ENCODE assay signal across 13 mouse cellular contexts in genomic region chr5:116442697-116443458, GRCm38 (mm10). TPM values are rescaled to one million over a fixed set of nuclear protein-coding genes. Genes with fewer than 3 reads are reported as not detected.
DNase-seq lines count a peak whose midpoint lies in the region; ATAC-seq lines count a peak whose summit lies in the region.
"Had no signal": no experiment of that assay in that cellular context is flagged by ENCODE, and none has a peak within 500 bp of the region (broad histone marks: within the 10 kb centered on the region; RNA-seq: fewer than 3 reads in every experiment).

No protein-coding gene starts in this region.

- no peaks in the 10 kb centered on the region for H3K9me3 ChIP-seq in forebrain, embryonic 14.5 days (replicated peaks; ENCODE audit: control insufficient read depth, low read length)
- no peaks in the 10 kb centered on the region for H3K9me3 ChIP-seq in forebrain, embryonic 11.5 days (ENCODE audit: control insufficient read depth, low read length)
- no peaks in the 10 kb centered on the region for H3K9me3 ChIP-seq in neural tube, embryonic 13.5 days
- H3K9me3 ChIP-seq: embryonic facial prominence, embryonic 12.5 days; heart, embryonic 12.5 days; neural tube, embryonic 12.5 days had no signal

- H3K4me3 ChIP-seq in forebrain, embryonic 14.5 days (ENCODE audit: low read depth, low read length) = no peak overlapping the region
- H3K4me3 ChIP-seq in forebrain, embryonic 11.5 days (ENCODE audit: low read depth, low read length) = no peak overlapping the region
- no peak overlapping the region for H3K4me3 ChIP-seq in neural tube, embryonic 13.5 days
- H3K4me3 ChIP-seq: embryonic facial prominence, embryonic 12.5 days; heart, embryonic 12.5 days; neural tube, embryonic 12.5 days had no signal

- no peak overlapping the region for H3K9ac ChIP-seq in forebrain, embryonic 14.5 days (ENCODE audit: low read length)
- H3K9ac ChIP-seq in forebrain, embryonic 11.5 days (ENCODE audit: low read length) = no peak overlapping the region
- no peak overlapping the region for H3K9ac ChIP-seq in neural tube, embryonic 13.5 days
- H3K9ac ChIP-seq: embryonic facial prominence, embryonic 12.5 days; heart, embryonic 12.5 days; neural tube, embryonic 12.5 days had no signal

- ATAC-seq in forebrain, embryonic 14.5 days = no peak
- ATAC-seq in forebrain, embryonic 11.5 days (replicated peaks; ENCODE audit: low FRiP score) = no peak
- ATAC-seq in neural tube, embryonic 13.5 days (ENCODE audit: low read depth) = no peak

- WGBS in forebrain, embryonic 14.5 days = 75% methylated on average over 7 of the region's 7 CpGs
- WGBS in forebrain, embryonic 11.5 days = 79% methylated on average over 7 of the region's 7 CpGs
- WGBS in neural tube, embryonic 13.5 days = 67% methylated on average over 7 of the region's 7 CpGs

- peak overlapping the region; percentile 60; the same call in 1 of the 2 replicates for H3K27ac ChIP-seq in forebrain, embryonic 14.5 days (ENCODE audit: low read depth, low read length)
- H3K27ac ChIP-seq in forebrain, embryonic 11.5 days (ENCODE audit: low read depth, low read length) = no peak overlapping the region
- H3K27ac ChIP-seq in neural tube, embryonic 13.5 days (replicated peaks) = peak overlapping the region; percentile 29; the same call in 1 of the 2 replicates
- H3K27ac ChIP-seq: embryonic facial prominence, embryonic 12.5 days; neural tube, embryonic 12.5 days had no signal

- no peaks in the 10 kb centered on the region; the same call in none of the 2 replicates for H3K4me1 ChIP-seq in forebrain, embryonic 14.5 days (ENCODE audit: control insufficient read depth, insufficient read depth, low read length)
- no peaks in the 10 kb centered on the region for H3K4me1 ChIP-seq in forebrain, embryonic 11.5 days (replicated peaks; ENCODE audit: control insufficient read depth, insufficient read depth, low read length)
- H3K4me1 ChIP-seq in neural tube, embryonic 13.5 days (replicated peaks) = peaks cover 20% of the 10 kb centered on the region
- H3K4me1 ChIP-seq: neural tube, embryonic 12.5 days had no signal

- no peaks in the 10 kb centered on the region for H3K27me3 ChIP-seq in forebrain, embryonic 14.5 days (replicated peaks; ENCODE audit: control insufficient read depth, insufficient read depth, low read length)
- peaks cover 2% of the 10 kb centered on the region for H3K27me3 ChIP-seq in forebrain, embryonic 11.5 days (ENCODE audit: control insufficient read depth, insufficient read depth, low read length)
- no peaks in the 10 kb centered on the region for H3K27me3 ChIP-seq in neural tube, embryonic 13.5 days

- DNase-seq in forebrain, embryonic 14.5 days (ENCODE audit: low spot score) = no peak
- DNase-seq in forebrain, embryonic 11.5 days (ENCODE audit: low spot score) = no peak
- DNase-seq in neural tube, embryonic 10.5 days (ENCODE audit: extremely low spot score, low spot score) = no peak
- DNase-seq in layer of hippocampus, postnatal 36 days = peak; percentile 62 to 68
- peak; percentile 83 for DNase-seq in telencephalon, adult 2 months (ENCODE audit: low read depth, low spot score)
- no peak for DNase-seq in spleen, postnatal 14 days (ENCODE audit: low spot score in 2 of 2)
- DNase-seq in Muller cell, postnatal 12 days (ENCODE audit: inconsistent ontology term) = no peak
- DNase-seq: kidney, adult 2 months; liver had no signal

- H3K4me2 ChIP-seq in forebrain, embryonic 14.5 days (ENCODE audit: low read length) = no peak overlapping the region
- H3K4me2 ChIP-seq in forebrain, embryonic 11.5 days (ENCODE audit: low read depth, low read length, severe bottlenecking) = no peak overlapping the region
- H3K4me2 ChIP-seq in neural tube, embryonic 13.5 days = no peak overlapping the region
- H3K4me2 ChIP-seq: embryonic facial prominence, embryonic 12.5 days; heart, embryonic 12.5 days; neural tube, embryonic 12.5 days had no signal

- H3K36me3 ChIP-seq in forebrain, embryonic 14.5 days (ENCODE audit: control insufficient read depth, insufficient read depth, low read length) = peaks cover 22% of the 10 kb centered on the region
- H3K36me3 ChIP-seq in forebrain, embryonic 11.5 days (ENCODE audit: control insufficient read depth, insufficient read depth, low read length) = no peaks in the 10 kb centered on the region
- H3K36me3 ChIP-seq in neural tube, embryonic 13.5 days = peaks cover 42% of the 10 kb centered on the region
- H3K36me3 ChIP-seq: embryonic facial prominence, embryonic 12.5 days; heart, embryonic 12.5 days had no signal

RNA-seq across cellular contexts. Expression of gene Hspb8, which starts 20.2 kb away (rescaled TPM):
- polyA plus RNA-seq in forebrain, embryonic 14.5 days (2014; fragmentation: Nextera tagmentation; extraction: Ambion mirVana) = 5.4 and 5.9 TPM in 2 replicates
- polyA plus RNA-seq in forebrain, embryonic 11.5 days (2014; fragmentation: Nextera tagmentation; extraction: Ambion mirVana) = 8.0 and 9.8 TPM in 2 replicates
- 7.2 and 7.6 TPM in 2 replicates for polyA plus RNA-seq in neural tube, embryonic 13.5 days (2015; fragmentation: Nextera tagmentation; extraction: Ambion mirVana)
- total RNA-seq in layer of hippocampus, postnatal 36 days (2021) = 10 to 100 TPM in 1 of 2 experiments, 1 to 10 TPM in 1; 8.2 to 13.9 TPM

Comparison
In these comparisons a context has a peak if more than half of its experiments do, and no peak if none do; other contexts are left out.
1. DNase-seq: peak in layer of hippocampus, postnatal 36 days (2 of 2) and telencephalon, adult 2 months (single experiment); none in forebrain, embryonic 14.5 days (single experiment), forebrain, embryonic 11.5 days (single experiment), neural tube, embryonic 10.5 days (single experiment), spleen, postnatal 14 days (0 of 2) and Muller cell, postnatal 12 days (single experiment).